Mouse (Mus musculus) CD4-positive, CD25-positive, alpha-beta regulatory T cell (primary cell): ENCODE data around the gene Lcorl. TPM values are rescaled to one million over a fixed set of nuclear protein-coding genes. Genes with fewer than 3 reads are reported as not detected.

Source experiments
- polyA plus RNA-seq: library from polyadenylated mRNA; unstranded; fragments of 100-300 nt; shearing (Covaris generic); gene quantifications from one replicate; pipeline ENCODE4 v1.2.1, GENCODE M21; 2017

Lcorl gene
- polyA plus RNA-seq: 16.6 TPM

GRCm38 (mm10) chr5:45857254-45858011, at the start of gene Lcorl:
TSS of gene Lcorl (minus strand) at chr5:45857615.

GRCm38 (mm10) chr5:45669598-45670279, 187.7 kb downstream of the Lcorl start, which contains the start of gene Ncapg:
TSS of gene Ncapg (plus strand) at chr5:45669919.

Other genes starting within 250 kb of the Lcorl start
- gene Fam184b, start 218.0 kb downstream of the Lcorl start, polyA plus RNA-seq: 0.06 TPM
- gene Ncapg, start 187.7 kb downstream of the Lcorl start, polyA plus RNA-seq: 3.4 TPM